Mouse (Mus musculus) heart, embryonic 11.5 days (tissue): ENCODE measurements around the gene Zic4. TPM values are rescaled to one million over a fixed set of nuclear protein-coding genes. Genes with fewer than 3 reads are reported as not detected.

Source experiments
- ATAC-seq: fragments of 200-750 bp; cut with Nextera tagmentation; replicated peaks from 2 replicates; pipeline ENCODE4 v1.8.0; 2017; ENCODE audit warnings: moderate library complexity; ENCODE audit not compliant: insufficient number of reproducible peaks, low FRiP score, low TSS enrichment
- H3K27ac ChIP-seq: fragments of 300-500 bp; sonication (generic); 2 replicates; pipeline ENCODE4 v1.5.1; 2014; ENCODE audit warnings: mild to moderate bottlenecking, low read depth, low read length
- H3K27me3 ChIP-seq: fragments of 300-500 bp; sonication (generic); 2 replicates; pipeline ENCODE4 v1.6.1; 2014; ENCODE audit warnings: mild to moderate bottlenecking, low read length, mixed read lengths; ENCODE audit not compliant: control insufficient read depth, insufficient read depth
- H3K36me3 ChIP-seq: fragments of 300-500 bp; sonication (generic); 2 replicates; pipeline ENCODE4 v1.6.1; 2014; ENCODE audit warnings: mild to moderate bottlenecking, low read length, moderate library complexity, mixed read lengths; ENCODE audit not compliant: control insufficient read depth, insufficient read depth
- H3K4me1 ChIP-seq: fragments of 300-500 bp; sonication (generic); 2 replicates; pipeline ENCODE4 v1.6.1; 2014; ENCODE audit warnings: low read length; ENCODE audit not compliant: control insufficient read depth, insufficient read depth
- H3K4me2 ChIP-seq: fragments of 300-500 bp; sonication (generic); 2 replicates; pipeline ENCODE4 v1.6.1; 2014; ENCODE audit warnings: mild to moderate bottlenecking, moderate library complexity
- H3K4me3 ChIP-seq: fragments of 300-500 bp; sonication (generic); 2 replicates; pipeline ENCODE4 v1.5.1; 2014; ENCODE audit warnings: low read depth, low read length
- H3K9ac ChIP-seq: fragments of 300-500 bp; sonication (generic); 2 replicates; pipeline ENCODE4 v1.6.1; 2014; ENCODE audit warnings: mild to moderate bottlenecking, low read depth, low read length, moderate library complexity
- H3K9me3 ChIP-seq: fragments of 300-500 bp; sonication (generic); replicated peaks from 2 replicates; pipeline ENCODE4 v1.6.1; 2016; ENCODE audit warnings: low read length; ENCODE audit not compliant: control insufficient read depth
- WGBS: fragments of 180-500 bp; shearing (Covaris S2); extraction: QIAGEN DNeasy Blood & Tissue Kit; methylation state at CpG from one replicate; pipeline ENCODE4 v1.1.7; 2014; ENCODE audit not compliant: insufficient replicate concordance; 5-methylcytosine and 5-hydroxymethylcytosine counted together
- polyA plus RNA-seq: library from polyadenylated mRNA; unstranded; fragments of >200 nt; fragmentation: Nextera tagmentation; extraction: Ambion mirVana; gene quantifications from 2 replicates; pipeline ENCODE4 v1.2.1, GENCODE M21; 2014

Zic4 gene
- polyA plus RNA-seq, 1 experiment from 2014 or later, result not detected

DNA sequence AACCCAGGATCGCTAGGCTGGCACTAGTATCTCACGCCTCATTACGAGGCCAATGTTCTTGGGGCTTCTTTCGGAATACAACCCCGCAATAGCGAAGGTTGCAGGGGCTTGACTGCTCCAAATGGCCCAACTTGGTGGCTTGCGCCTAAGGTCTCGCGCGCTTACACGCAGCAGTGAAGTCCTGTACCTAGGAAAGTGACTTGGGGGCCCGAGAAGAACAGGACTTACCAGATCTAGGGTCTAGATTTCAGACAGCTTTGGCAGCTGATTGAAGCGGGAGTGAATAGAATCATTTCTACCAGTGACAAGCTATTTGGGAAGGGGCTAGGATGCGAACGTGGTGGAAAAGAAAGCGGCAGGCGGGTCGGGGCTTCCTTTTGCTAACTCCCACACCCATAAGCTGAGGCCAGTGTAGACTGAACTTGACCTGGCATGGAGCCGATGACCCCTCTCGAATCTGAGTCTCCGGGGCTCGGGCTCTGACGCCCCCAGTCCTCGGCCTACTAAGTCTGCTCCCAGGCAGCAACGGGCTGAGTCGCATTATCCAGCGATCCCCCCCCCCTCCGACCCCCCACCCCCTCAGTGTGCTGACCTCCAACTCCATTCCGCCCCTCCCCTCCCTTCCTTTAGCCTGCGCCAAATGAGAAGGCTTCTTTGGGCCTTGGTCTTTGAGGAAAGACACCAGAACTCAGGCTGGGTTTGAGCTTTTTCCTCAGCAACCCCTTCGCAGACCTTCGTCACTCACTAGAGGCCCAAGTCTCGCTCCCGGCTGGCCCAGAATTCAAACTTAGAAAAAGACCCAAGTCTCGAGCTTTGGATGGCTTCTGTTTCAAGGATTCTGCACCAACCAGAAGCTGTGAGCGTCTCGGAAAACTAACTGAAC is 8.4 kb upstream of the Zic4 start:
- no peak overlapping the region for H3K9ac ChIP-seq
- H3K4me3 ChIP-seq, result no peak overlapping the region
- no peaks in the 10 kb centered on the region for H3K4me1 ChIP-seq
- no peaks in the 10 kb centered on the region for H3K9me3 ChIP-seq
- H3K27me3 ChIP-seq, result peaks cover 79% of the 10 kb centered on the region
- H3K4me2 ChIP-seq, result no peak overlapping the region
- ATAC-seq, result no peak
- WGBS, result 2% methylated on average over 37 of the region's 37 CpGs
- no peak overlapping the region for H3K27ac ChIP-seq
- no peaks in the 10 kb centered on the region for H3K36me3 ChIP-seq

DNA sequence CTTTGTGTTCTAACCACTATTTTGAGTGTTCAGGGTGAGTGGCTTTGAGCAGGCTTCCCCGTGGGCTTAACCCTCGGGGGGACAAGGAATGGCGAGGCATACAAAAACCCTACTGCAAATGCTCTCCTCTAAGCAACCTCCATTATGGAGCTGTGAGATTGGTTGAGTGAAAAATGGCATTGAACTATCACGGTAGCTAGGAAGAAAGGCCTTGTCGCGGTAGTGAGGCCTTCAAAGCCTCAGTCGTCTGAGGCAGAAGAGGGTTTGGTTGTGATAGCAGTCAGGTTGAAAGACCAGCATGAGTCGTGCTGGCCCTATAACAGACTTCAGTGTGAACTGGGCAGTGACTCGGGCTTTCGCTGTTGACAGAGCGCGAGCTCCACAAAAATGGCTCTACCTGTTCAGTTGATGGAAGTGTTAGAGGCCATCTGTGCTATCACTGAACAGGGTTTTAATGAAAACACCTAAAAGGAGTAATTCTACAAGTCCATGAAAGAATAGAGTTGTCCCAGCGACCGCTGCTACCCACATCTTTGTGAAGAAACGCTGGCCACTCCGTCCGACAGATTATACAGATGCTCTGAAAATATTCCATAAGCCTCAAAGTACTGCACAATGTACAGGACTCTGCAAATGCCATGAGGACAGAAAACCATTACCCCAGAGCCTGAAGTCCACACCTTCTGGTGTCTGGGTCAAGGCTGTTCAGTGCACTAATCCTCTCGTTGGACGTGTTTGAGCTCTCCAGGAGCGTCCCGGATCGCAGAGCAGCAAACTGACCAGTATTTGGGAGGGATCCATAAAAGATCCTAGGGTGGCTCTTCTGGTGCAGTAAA is 7.6 kb upstream of the Zic4 start:
- ATAC-seq, result 0 out of 2 replicates have a peak, but pooled peaks have one; percentile 10
- Histone ChIP-seq H3K27ac (no peak overlapping the region), H3K27me3 (peaks cover 85% of the 10 kb centered on the region), H3K36me3 (no peaks in the 10 kb centered on the region), H3K4me1 (no peaks in the 10 kb centered on the region), H3K4me3 (no peak overlapping the region; the same call in 1 of the 2 replicates), H3K9me3 (no peaks in the 10 kb centered on the region), H3K4me2 (no peak overlapping the region), H3K9ac (no peak overlapping the region)
- 4% methylated on average over 22 of the region's 22 CpGs for WGBS

DNA sequence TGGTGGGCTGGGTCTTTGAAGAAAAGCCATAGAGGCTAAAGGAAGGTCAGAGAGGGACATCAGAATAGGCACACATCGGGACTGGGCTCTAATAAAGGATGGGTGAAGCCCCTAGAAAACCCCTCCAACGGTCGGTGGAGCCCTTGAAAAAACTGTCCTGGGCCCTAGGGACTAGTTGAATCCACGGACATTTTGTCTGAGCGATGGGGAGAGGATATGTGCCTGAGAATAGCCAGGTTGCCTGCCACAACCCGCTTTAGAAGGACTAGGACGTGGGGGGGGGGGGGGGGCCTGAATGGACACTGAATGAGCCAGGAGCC is 7.0 kb upstream of the Zic4 start:
- Histone ChIP-seq H3K4me2 (peak overlapping the region; percentile 50), H3K4me3 (peak overlapping the region; percentile 25), H3K27ac (no peak overlapping the region), H3K9me3 (no peaks in the 10 kb centered on the region), H3K36me3 (no peaks in the 10 kb centered on the region), H3K4me1 (no peaks in the 10 kb centered on the region), H3K27me3 (peaks cover 85% of the 10 kb centered on the region), H3K9ac (no peak overlapping the region)
- under 1% methylated on average over 7 of the region's 7 CpGs for WGBS
- no peak for ATAC-seq

DNA sequence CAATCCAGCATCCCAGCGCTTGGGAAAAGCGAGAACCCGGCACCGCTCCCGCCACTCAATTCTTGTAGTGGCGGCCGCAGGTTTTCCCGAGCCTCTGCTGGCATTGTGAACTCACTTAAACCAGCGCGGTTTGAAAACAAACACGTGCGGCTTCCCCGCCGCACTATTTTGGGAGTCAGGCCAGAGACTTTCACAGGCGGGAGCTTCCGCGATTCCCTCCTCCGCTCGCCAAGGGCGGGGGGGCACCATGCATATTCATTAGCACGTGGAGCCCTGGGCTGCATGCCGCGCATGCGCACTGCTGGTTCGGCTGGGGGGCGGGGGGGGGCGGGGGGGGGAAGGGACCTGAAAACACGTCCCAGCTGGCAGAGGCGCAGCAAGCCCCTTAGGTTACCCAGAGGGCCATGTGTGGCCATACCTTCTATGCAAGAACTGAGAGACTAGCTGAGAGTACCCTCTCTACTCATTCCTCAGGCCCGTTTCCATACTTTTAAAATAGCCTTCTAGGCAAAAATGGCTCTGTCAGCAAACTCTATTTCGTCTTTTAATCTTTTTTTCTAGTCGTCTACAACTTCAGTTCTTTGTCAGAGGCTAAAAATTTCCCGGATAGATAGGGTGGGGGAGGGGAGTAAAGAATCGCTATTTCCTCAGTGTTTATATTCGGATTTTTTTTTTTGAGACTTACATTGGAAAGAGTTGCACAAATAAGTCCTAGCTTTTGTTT is 6.4 kb upstream of the Zic4 start:
- Histone ChIP-seq H3K4me2 (peak overlapping the region; percentile 50), H3K4me3 (peak overlapping the region; percentile 25), H3K27ac (no peak overlapping the region), H3K36me3 (no peaks in the 10 kb centered on the region), H3K9me3 (no peaks in the 10 kb centered on the region), H3K4me1 (no peaks in the 10 kb centered on the region), H3K9ac (no peak overlapping the region), H3K27me3 (peaks cover 83% of the 10 kb centered on the region)
- ATAC-seq, result no peak
- WGBS, result under 1% methylated on average over 32 of the region's 35 CpGs

DNA sequence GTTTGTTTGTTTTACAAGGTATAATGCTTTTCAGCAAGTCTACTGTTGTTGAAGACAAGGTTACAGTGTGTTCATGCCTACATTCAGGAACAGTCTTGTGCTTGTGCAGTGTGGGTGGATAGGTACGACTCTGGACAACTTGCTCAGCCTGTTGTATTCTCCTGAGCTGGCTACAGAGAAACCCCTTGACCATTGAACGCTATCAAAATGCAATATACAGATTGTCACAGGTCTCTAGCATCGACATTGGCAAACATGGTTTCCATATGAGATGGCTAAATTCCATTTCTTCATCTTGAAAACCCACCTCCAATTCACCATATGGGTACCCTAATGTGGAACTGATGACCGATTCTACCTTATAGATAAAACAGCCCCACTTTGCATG is 5.9 kb upstream of the Zic4 start:
- ATAC-seq, result no peak
- H3K9ac ChIP-seq, result no peak overlapping the region
- no peak overlapping the region for H3K27ac ChIP-seq
- no peaks in the 10 kb centered on the region for H3K36me3 ChIP-seq
- no peaks in the 10 kb centered on the region for H3K9me3 ChIP-seq
- no peak overlapping the region for H3K4me2 ChIP-seq
- H3K27me3 ChIP-seq, result peaks cover 82% of the 10 kb centered on the region
- H3K4me3 ChIP-seq, result no peak overlapping the region
- no peaks in the 10 kb centered on the region for H3K4me1 ChIP-seq
- 19% methylated on average over 4 of the region's 4 CpGs for WGBS

DNA sequence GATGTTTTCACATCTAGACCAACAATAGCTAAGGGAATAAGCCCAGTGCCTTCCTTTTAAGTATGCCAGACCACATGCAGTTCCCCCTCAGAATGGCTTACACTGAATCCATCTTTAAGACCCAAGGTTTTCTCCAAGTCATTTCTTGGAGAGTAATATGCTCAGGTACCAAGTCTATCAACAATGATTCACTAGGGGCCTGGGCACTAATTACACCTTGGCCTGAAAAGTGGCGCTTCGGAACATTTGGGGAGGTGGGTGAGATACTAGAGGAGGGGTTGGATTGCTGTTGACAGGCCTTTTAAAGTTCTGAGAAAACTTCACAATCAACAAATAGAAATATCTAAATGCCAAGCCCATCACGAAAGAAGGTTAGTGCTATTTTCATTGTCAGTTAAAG is 4.9 kb upstream of the Zic4 start:
- no peak overlapping the region for H3K4me2 ChIP-seq
- H3K9ac ChIP-seq, result no peak overlapping the region
- ATAC-seq, result no peak
- 9% methylated on average over 3 of the region's 3 CpGs for WGBS
- no peak overlapping the region for H3K27ac ChIP-seq
- H3K36me3 ChIP-seq, result no peaks in the 10 kb centered on the region
- H3K27me3 ChIP-seq, result peaks cover 84% of the 10 kb centered on the region
- no peak overlapping the region for H3K4me3 ChIP-seq
- no peaks in the 10 kb centered on the region for H3K9me3 ChIP-seq
- peaks cover 3% of the 10 kb centered on the region; the same call in 1 of the 2 replicates for H3K4me1 ChIP-seq

DNA sequence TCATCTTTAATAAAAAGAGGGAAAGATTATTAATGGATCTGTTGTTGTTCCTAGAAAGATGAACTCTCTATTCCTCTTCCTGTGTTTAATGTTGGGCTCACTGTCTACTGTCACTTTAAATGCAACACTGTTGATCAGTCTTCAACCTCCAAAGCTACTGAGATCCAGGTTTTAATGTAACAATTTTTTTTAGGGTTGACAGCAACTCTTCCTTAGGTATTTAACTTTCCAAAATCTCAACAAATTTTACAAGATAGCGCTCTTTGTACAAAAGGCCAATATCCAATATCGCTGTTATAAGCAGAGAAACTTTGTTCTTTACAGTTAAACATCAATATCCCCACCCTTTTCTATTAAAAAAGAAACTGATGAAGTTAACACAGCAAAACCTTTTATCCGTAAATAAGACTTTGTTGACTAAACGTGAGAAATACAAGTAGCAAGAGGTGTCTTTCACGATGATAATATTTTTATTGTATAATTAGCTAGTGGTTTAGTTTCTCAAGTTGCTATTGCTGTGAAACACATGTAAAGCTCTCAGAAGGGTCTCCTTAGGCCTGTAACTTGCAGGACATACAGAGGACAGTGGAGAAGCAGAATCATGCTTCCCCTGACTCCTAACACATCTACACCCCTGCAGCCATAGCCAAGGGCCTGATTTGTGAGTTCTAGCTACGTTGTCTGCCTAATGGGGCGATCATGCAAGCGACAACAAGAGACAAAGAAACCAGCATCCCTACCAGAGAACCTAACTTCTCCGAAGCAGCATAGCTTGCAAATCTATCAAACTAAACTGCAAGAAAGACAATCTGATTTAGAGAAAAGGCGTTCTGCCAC is 3.1 kb upstream of the Zic4 start:
- H3K27me3 ChIP-seq, result peaks cover 84% of the 10 kb centered on the region
- H3K4me1 ChIP-seq, result peaks cover 3% of the 10 kb centered on the region; the same call in 1 of the 2 replicates
- no peak for ATAC-seq
- 12% methylated on average over 10 of the region's 10 CpGs for WGBS
- H3K4me3 ChIP-seq, result no peak overlapping the region
- H3K36me3 ChIP-seq, result no peaks in the 10 kb centered on the region
- no peak overlapping the region for H3K9ac ChIP-seq
- no peak overlapping the region for H3K27ac ChIP-seq
- no peaks in the 10 kb centered on the region for H3K9me3 ChIP-seq
- no peak overlapping the region for H3K4me2 ChIP-seq
